In the genomic region with DNA sequence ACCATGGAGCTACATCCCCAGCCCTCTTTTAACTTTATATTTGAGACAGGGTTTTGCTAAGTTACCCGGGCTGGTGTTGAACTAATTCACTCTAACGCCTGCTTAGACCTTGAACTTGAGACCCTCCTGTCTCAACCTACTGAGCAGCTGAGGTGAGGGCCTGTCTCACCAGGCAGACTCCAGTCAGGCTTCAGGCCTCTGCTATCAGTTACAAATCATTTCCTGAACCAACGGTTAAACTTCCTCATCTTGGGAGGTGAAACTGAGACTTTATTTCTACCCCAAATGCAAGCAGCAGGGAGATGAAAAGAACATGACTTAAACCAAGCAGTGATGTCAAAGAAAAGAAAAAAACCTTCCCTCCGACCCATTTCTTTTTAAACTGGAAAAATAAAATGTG, we compare ENCODE assay signal across 14 mouse cellular contexts.
DNase-seq lines count a peak whose midpoint lies in the region; ATAC-seq lines count a peak whose summit lies in the region.
"Had no signal": no experiment of that assay in that cellular context is flagged by ENCODE, and none has a peak within 500 bp of the region (broad histone marks: within the 10 kb centered on the region; RNA-seq: fewer than 3 reads in every experiment).

No protein-coding gene starts in this region.

- no peak for ATAC-seq in heart, embryonic 15.5 days (replicated peaks; ENCODE audit: insufficient number of reproducible peaks, insufficient read depth, low FRiP score, low read depth)
- ATAC-seq in heart, embryonic 11.5 days (replicated peaks; ENCODE audit: insufficient number of reproducible peaks, low FRiP score, low TSS enrichment), result no peak
- ATAC-seq in forebrain, embryonic 12.5 days (ENCODE audit: low FRiP score), result no peak
- no peak for ATAC-seq in limb, embryonic 15.5 days (ENCODE audit: insufficient number of reproducible peaks, low FRiP score, low TSS enrichment, low read depth)
- ATAC-seq: activated CD4-positive, CD25-positive, alpha-beta regulatory T cell, adult 4 months had no signal

- H3K9me3 ChIP-seq in heart, embryonic 15.5 days (replicated peaks), result no peaks in the 10 kb centered on the region
- no peaks in the 10 kb centered on the region for H3K9me3 ChIP-seq in heart, embryonic 11.5 days (replicated peaks; ENCODE audit: control insufficient read depth, low read length)
- H3K9me3 ChIP-seq in forebrain, embryonic 12.5 days, result 0 out of 2 replicates have a peak, but pooled peaks cover 2% of the 10 kb centered on the region
- no peaks in the 10 kb centered on the region for H3K9me3 ChIP-seq in limb, embryonic 15.5 days

- no peak overlapping the region for H3K4me3 ChIP-seq in heart, embryonic 15.5 days
- no peak overlapping the region for H3K4me3 ChIP-seq in heart, embryonic 11.5 days (ENCODE audit: low read depth, low read length)
- no peak overlapping the region for H3K4me3 ChIP-seq in forebrain, embryonic 12.5 days (replicated peaks)
- no peak overlapping the region for H3K4me3 ChIP-seq in limb, embryonic 15.5 days

- peak overlapping the region; percentile 47 for H3K27ac ChIP-seq in heart, embryonic 15.5 days
- H3K27ac ChIP-seq in heart, embryonic 11.5 days (ENCODE audit: low read depth, low read length), result no peak overlapping the region
- H3K27ac ChIP-seq in forebrain, embryonic 12.5 days, result 0 out of 2 replicates have a peak overlapping the region, but pooled peaks have one; percentile 26
- H3K27ac ChIP-seq in limb, embryonic 15.5 days, result peak overlapping the region; percentile 74
- H3K27ac ChIP-seq: liver, embryonic 14.5 days had no signal

- DNase-seq in B cell, adult 2 months, result peak; percentile 19 to 25
- DNase-seq in adrenal gland, postnatal 25 days, result no peak
- no peak for DNase-seq in urinary bladder, adult 2 months (ENCODE audit: low spot score)
- no peak for DNase-seq in T-cell, adult 2 months (ENCODE audit: low spot score)
- DNase-seq: cerebellum, adult 9-11 months; kidney, postnatal 36 days; right cerebral cortex, postnatal 25 days; thymus, postnatal 25 days had no signal

- no peak overlapping the region for H3K4me2 ChIP-seq in heart, embryonic 15.5 days
- H3K4me2 ChIP-seq in heart, embryonic 11.5 days, result no peak overlapping the region; the same call in 1 of the 2 replicates
- H3K4me2 ChIP-seq in forebrain, embryonic 12.5 days, result no peak overlapping the region
- H3K4me2 ChIP-seq in limb, embryonic 15.5 days, result no peak overlapping the region

- 48% methylated on average over 4 of the region's 4 CpGs for WGBS in heart, embryonic 15.5 days
- WGBS in heart, embryonic 11.5 days (ENCODE audit: insufficient replicate concordance), result 57% methylated on average over 4 of the region's 4 CpGs
- 68% methylated on average over 4 of the region's 4 CpGs for WGBS in forebrain, embryonic 12.5 days
- 48% methylated on average over 4 of the region's 4 CpGs for WGBS in limb, embryonic 15.5 days

- no peaks in the 10 kb centered on the region for H3K36me3 ChIP-seq in heart, embryonic 15.5 days
- no peaks in the 10 kb centered on the region for H3K36me3 ChIP-seq in heart, embryonic 11.5 days (ENCODE audit: control insufficient read depth, insufficient read depth, low read length)
- H3K36me3 ChIP-seq in forebrain, embryonic 12.5 days (replicated peaks), result 0 out of 2 replicates have a peak, but pooled peaks cover 5% of the 10 kb centered on the region
- H3K36me3 ChIP-seq in limb, embryonic 15.5 days, result no peaks in the 10 kb centered on the region

- no peaks in the 10 kb centered on the region for H3K27me3 ChIP-seq in heart, embryonic 15.5 days
- no peaks in the 10 kb centered on the region for H3K27me3 ChIP-seq in heart, embryonic 11.5 days (ENCODE audit: control insufficient read depth, insufficient read depth, low read length)
- no peaks in the 10 kb centered on the region for H3K27me3 ChIP-seq in forebrain, embryonic 12.5 days
- no peaks in the 10 kb centered on the region for H3K27me3 ChIP-seq in limb, embryonic 15.5 days

- no peak overlapping the region for H3K9ac ChIP-seq in heart, embryonic 15.5 days
- H3K9ac ChIP-seq in heart, embryonic 11.5 days (ENCODE audit: low read depth, low read length), result no peak overlapping the region
- no peak overlapping the region for H3K9ac ChIP-seq in forebrain, embryonic 12.5 days
- no peak overlapping the region for H3K9ac ChIP-seq in limb, embryonic 15.5 days
- H3K9ac ChIP-seq: liver, embryonic 14.5 days had no signal

- H3K4me1 ChIP-seq in heart, embryonic 15.5 days (replicated peaks), result peaks cover 28% of the 10 kb centered on the region
- peaks cover 14% of the 10 kb centered on the region for H3K4me1 ChIP-seq in heart, embryonic 11.5 days (ENCODE audit: control insufficient read depth, insufficient read depth, low read length)
- peaks cover 49% of the 10 kb centered on the region for H3K4me1 ChIP-seq in forebrain, embryonic 12.5 days
- peaks cover 29% of the 10 kb centered on the region for H3K4me1 ChIP-seq in limb, embryonic 15.5 days

Comparison
In these comparisons a context has a peak if more than half of its experiments do, and no peak if none do; other contexts are left out.
1. DNase-seq: peak in B cell, adult 2 months (2 of 2); none in adrenal gland, postnatal 25 days (single experiment), urinary bladder, adult 2 months (single experiment) and T-cell, adult 2 months (single experiment).